Mouse (Mus musculus): ENCODE results near the gene Aoc1. TPM values are rescaled to one million over a fixed set of nuclear protein-coding genes. Genes with fewer than 3 reads are reported as not detected.
"Not testable (repeated sequence)": the region's sequence is repeated elsewhere in the genome, so short reads cannot be mapped to it uniquely, and the experiment has no call there.

Aoc1 gene
- polyA plus RNA-seq, 1 experiment from 2014 or later: 0.86 TPM

- no peak for DNase-seq (ENCODE audit: low spot score)
Observed at GRCm38 (mm10) chr6:48860851-48861250, 11.8 kb upstream of the Aoc1 start.

GRCm38 (mm10) chr6:48861616-48862280 lies 10.9 kb upstream of the Aoc1 start:
- no peak for DNase-seq (ENCODE audit: low spot score)

- no peak for DNase-seq (ENCODE audit: low spot score)
Observed at GRCm38 (mm10) chr6:48862816-48863215, 9.9 kb upstream of the Aoc1 start.

GRCm38 (mm10) chr6:48863488-48863887 lies 9.2 kb upstream of the Aoc1 start:
- DNase-seq (ENCODE audit: low spot score): no peak

- DNase-seq (ENCODE audit: low spot score): no peak
Observed at GRCm38 (mm10) chr6:48864181-48864580, 8.5 kb upstream of the Aoc1 start.

GRCm38 (mm10) chr6:48864723-48865122 lies 8.0 kb upstream of the Aoc1 start:
- DNase-seq (ENCODE audit: low spot score): no peak

GRCm38 (mm10) chr6:48865152-48865745 lies 7.4 kb upstream of the Aoc1 start:
- no peak for DNase-seq (ENCODE audit: low spot score)

GRCm38 (mm10) chr6:48866355-48866950 lies 6.2 kb upstream of the Aoc1 start:
- DNase-seq (ENCODE audit: low spot score): not testable (repeated sequence)

GRCm38 (mm10) chr6:48867158-48867557 lies 5.5 kb upstream of the Aoc1 start:
- DNase-seq (ENCODE audit: low spot score): no peak

- no peak for DNase-seq (ENCODE audit: low spot score)
Observed at GRCm38 (mm10) chr6:48869774-48870173, 2.9 kb upstream of the Aoc1 start.

- no peak for DNase-seq (ENCODE audit: low spot score)
Observed at GRCm38 (mm10) chr6:48874576-48874975, 1.9 kb downstream of the Aoc1 start.

GRCm38 (mm10) chr6:48875515-48875914 lies 2.8 kb downstream of the Aoc1 start:
- DNase-seq (ENCODE audit: low spot score): no peak

GRCm38 (mm10) chr6:48876510-48877135 lies 3.9 kb downstream of the Aoc1 start:
- no peak for DNase-seq (ENCODE audit: low spot score)

- DNase-seq (ENCODE audit: low spot score): no peak
Observed at GRCm38 (mm10) chr6:48894203-48894602, 21.5 kb downstream of the Aoc1 start.

- no peak for DNase-seq (ENCODE audit: low spot score)
Observed at GRCm38 (mm10) chr6:48894938-48895818, 22.5 kb downstream of the Aoc1 start.

- no peak for DNase-seq (ENCODE audit: low spot score)
Observed at GRCm38 (mm10) chr6:48895941-48896340, 23.2 kb downstream of the Aoc1 start.

- no peak for DNase-seq (ENCODE audit: low spot score)
Observed at GRCm38 (mm10) chr6:48896956-48897355, 24.3 kb downstream of the Aoc1 start.

- not testable (repeated sequence) for DNase-seq (ENCODE audit: low spot score)
Observed at GRCm38 (mm10) chr6:48901316-48901715, 28.6 kb downstream of the Aoc1 start.

GRCm38 (mm10) chr6:48902511-48903406 lies 30.1 kb downstream of the Aoc1 start:
- DNase-seq (ENCODE audit: low spot score): no peak

- DNase-seq (ENCODE audit: low spot score): no peak
Observed at GRCm38 (mm10) chr6:48903437-48903836, 30.7 kb downstream of the Aoc1 start.

All from thymus, postnatal 0 days (tissue).